Mouse (Mus musculus): Measurements from ENCODE around the gene Efna1.
A peak's percentile ranks its signal among the peaks of the same experiment; 100 is the strongest.

The Efna1 gene

DNA sequence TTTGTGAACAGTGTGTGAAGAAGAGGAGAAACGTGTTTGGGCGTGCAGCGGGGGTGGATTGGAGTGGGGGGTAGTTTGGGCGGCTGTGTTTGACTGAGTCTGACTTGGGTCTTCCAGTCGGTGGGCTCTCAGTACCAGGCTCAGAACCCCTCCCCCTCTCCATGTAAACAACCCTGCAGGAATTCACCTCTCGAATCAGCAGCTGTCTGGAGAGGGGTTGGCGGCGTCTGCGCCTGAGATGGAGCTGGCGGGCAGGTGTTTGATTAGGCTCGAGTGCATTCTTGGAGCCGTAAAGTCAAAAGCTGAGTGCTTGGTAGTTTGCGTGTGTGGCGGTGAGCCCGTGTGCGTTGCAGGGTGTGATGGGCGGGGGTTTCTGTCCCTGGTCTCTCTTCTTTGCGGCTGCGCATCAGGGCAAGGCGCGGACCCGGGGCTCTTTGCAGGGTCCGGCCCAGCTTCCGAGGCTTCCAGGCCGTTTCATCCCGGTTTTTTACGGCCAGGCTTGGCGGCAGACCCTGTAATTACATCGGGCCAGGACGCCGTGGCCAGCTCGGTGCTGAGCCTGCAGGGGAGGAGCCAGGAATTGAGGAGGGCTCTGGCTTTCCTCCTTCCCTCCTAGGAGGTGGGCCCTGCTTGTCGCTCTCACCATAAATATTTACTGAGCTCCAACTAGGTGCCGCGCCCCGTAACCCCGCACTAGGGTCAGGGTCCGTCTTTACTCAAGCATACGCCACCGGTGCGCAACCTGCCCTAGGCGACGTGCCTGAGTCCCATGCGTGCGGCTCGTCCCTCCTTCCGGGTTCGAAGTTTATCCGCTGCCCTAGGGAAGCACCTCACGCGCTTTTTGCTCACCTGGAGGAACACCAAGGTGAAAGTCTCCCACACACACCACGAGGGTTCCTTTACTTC is at the start of gene Efna1:
Efna1 (minus strand) TSS at position 537 of the 906 bp plus-strand sequence.
- peak; percentile 84 to 86 for DNase-seq (ENCODE audit: low spot score in 2 of 2)

DNA sequence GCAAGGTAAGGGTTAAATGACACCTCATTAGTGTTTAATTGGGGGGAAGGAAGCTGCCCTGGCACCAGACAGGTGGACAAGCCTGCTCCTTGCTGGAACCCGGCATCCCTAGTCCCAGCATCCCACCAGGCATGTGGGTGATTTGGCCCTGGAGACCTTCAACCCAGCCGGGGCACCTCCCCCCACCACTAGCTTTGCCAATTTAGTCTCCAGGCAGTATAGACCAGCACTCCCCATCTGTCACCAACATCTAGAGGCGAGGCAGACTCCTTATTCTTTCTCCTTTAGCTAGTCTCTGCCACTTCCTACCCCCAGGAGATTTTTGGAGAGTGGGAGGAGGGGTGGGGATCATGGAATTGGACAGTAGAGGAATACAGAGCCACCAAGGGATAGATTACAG is 49.4 kb upstream of the Efna1 start:
- DNase-seq (ENCODE audit: low spot score in 2 of 2) = no peak

DNA sequence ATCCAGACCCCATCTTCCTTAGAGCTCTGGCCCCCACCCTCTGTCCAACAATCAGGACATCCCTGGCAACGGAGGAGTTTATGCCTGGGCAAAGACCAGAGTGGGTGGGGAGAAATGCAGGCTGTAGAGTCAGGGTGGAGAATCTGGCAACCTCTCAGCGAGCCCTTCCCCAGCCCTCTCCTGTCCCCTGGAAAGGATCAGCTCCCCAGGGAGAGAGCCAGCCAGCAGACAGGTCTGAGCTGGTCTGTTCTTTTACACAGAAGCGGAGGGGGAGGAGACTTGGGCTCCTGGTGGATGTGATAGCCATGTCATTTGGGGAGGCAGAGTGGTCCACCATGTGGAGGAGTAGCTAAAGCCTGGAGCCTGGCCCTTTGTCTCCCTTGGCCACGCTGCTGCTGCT is 47.7 kb upstream of the Efna1 start:
- no peak for DNase-seq (ENCODE audit: low spot score in 2 of 2)

DNA sequence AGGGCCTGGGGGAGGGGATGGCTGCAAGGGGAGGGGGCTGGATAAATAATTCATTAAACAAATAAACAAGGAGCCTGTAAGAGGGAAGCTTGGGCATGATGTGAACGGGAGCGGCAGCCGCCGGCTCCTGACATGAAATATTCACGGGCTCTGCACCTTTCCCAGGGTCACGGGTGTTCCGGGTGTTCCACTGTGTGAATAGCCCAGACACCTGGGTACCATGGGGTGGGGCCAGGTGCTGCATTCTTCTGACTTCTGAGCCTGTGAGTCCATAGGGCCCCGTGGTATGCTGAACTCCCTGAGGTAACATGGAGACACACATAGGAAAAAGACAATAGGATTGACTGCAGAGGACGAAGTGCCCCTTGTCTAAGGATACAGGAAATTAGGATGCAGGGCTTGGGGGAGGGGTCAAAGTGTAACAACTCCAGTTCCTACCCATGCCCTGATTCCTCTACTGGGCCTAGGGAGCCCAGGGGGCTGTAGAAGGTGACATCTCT is 46.5 kb upstream of the Efna1 start:
- no peak for DNase-seq (ENCODE audit: low spot score in 2 of 2)

DNA sequence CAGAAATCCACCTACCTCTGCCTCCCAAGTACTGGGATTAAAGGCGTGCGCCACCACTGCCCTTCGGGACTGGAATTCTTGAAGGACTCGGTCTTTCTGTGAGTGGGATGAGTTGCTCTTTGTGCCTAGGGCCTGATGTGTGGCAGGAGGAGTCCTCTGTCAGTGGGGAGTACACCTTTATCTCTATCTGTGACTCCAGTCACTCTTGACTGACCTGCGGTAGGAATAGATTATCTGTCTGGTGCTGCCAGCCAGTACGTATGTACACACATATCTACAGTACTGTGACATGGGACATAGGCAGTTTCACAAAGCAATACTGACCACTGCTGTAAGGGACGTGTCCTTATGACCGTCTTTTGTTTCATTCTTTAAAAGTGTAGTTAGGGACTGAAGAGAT is 44.9 kb upstream of the Efna1 start:
- no peak for DNase-seq (ENCODE audit: low spot score in 2 of 2)

DNA sequence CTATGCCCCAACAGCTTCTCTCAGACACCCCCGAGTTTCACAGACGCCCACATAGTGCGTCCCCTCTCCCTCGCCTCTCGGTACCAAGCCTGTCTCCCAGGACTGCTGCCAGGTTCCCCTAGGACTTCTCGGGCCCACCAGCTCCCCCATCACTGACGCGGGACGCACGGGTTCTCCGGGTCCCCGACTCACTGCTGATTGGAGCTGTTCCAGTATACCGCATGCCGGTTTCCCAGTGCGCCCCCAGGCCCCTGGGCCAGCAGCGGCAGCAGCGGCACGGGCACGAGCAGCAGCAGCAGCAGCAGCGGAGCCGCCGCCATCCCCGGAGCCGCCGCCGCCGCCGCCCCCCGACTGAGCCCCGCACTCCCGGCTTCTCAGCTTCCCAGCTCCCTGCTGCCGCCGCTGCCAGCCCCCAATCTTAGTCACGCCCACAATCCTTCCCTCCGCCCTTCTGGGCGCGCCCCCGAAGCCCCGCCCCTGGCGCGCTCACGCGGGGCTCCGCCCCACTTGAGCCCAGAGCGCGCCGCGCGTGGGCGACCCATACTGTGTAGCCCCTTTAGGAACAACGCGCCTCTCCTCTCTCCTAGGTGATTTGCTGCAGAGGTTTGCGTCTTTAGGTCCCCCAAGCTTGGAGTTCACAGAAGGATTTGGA is 41.7 kb upstream of the Efna1 start, which contains the start of gene Efna3:
Efna3 (minus strand) TSS at position 452 of the 652 bp plus-strand sequence.
- peak; percentile 52 to 62 for DNase-seq (ENCODE audit: low spot score in 2 of 2)

DNA sequence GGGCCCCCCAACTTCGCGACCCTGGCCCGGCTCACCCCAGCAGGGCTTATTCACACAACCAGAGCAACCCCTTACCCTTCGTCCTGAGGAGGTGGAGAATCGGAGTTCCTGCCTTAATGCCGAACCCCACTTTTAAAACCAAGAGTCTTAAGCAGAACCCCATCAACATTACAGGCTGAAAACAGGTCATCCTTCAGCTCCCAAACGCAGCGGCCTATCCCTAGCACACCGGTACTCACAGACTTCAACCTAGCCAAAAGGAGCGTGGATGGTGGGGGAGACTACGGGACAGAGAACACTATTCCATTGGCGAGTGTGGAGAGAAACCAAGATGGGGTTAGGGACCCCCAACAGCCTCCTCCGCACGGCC is 41.2 kb upstream of the Efna1 start:
- DNase-seq (ENCODE audit: low spot score in 2 of 2) = no peak

DNA sequence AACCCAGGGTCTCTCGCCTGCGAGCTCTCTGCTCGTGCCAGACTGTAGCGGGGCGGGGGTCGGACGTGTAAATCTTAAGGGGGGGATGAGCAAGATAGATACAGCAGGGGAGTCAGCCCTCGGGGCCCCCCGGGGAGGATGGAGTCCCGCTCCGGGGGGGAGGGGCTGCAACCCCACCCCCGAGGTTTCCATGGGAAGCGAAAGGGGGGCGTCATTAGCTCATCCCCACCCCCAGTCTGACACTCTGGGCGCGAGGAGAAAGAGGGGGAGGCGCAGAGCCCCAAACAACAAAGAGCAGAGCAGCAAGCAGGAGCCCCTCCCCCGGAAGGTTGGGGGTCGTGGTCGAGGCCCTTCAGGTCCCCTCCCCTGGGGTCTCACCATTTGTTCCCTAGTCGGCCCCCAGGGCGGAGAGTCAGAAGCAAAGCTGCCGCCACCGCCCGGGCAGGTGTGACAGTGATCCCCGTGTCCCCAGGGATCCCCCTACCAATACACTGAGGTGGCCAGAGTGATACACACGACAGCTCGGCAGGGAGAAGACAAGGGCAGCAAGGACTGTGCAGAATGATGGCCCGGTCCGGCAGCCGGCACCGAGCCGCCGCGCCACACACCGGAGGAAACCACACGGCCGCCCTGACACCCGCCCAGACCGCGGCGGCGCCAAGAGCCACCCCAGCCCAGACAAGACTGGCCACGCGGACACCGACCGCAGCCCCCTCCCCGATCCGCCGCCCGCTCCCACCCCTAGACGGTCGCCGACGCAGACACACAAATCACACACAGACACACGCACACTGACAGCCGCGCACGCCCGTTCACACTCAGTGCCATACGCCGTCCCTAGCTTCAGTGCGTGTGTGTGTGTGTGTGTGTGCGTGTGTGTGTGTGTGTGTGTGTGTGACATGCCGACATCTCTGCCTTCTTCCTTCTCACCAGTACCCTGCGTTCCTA is 40.5 kb upstream of the Efna1 start:
- DNase-seq (ENCODE audit: low spot score in 2 of 2) = no peak

DNA sequence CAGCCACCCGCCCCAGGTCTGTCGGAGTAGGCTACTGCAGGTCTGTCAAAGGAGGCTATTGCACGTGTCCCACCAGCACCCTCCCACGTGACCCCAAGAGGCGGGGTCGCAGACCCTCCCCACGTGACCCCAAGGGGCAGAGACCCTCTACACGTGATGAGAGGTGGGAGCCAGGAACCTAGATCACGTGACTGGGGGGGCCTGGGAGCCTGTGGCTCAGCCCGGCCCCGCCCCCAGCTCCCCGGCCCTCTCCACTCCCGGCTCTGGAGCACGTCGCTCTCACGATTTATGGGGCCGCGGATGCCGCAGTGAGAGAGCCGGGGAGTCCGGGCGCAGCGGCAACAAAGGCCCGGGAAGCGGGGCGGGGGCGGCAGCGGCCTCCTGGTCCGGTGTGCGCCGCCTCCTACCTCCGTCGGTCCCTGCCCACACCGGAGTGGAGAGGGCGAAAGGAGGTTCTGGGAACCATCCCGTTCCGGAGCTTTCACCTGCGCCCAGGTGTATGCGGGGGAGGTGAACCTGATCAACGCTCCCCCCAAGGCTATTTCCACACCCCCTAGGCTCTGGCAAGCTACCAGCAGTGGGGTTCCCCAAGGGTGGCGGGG is 39.7 kb upstream of the Efna1 start:
- DNase-seq (ENCODE audit: low spot score in 2 of 2) = no peak

DNA sequence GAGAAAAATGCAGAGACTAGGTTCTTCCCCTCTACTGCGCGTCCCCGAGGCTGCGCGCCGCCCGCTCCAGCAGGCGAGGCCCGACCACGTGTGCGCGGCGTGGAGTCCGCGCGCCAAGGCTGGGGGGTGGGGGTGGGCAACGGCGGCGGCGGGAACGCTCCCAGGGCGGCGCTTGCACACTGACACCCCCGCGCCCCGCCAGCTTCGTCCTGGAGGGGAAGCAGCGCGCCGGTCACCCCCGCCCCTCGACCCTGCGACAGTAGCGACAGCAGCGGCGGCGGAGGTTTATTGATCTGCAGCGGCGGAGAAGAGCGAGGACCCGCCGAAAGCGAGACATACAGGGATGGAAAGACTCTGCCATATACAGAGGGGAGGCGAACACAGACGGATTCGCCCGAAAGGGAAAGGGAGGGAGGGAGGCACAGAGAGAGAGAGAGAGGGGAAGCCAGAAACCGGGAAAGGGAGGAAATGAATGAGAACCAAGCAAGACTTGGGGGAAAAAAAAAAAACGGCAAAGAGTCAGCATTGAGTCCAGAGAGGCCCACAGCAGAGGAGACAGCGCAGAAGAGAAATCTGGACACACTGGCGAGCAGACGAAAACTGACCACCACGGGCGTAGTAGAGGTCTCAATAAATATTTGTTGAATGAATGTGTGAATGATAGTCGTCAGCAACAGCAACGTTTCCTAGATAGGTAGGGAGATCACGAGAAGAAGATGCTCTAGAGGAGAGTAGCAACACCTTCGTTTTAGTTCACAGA is 38.8 kb upstream of the Efna1 start:
- no peak for DNase-seq (ENCODE audit: low spot score in 2 of 2)

DNA sequence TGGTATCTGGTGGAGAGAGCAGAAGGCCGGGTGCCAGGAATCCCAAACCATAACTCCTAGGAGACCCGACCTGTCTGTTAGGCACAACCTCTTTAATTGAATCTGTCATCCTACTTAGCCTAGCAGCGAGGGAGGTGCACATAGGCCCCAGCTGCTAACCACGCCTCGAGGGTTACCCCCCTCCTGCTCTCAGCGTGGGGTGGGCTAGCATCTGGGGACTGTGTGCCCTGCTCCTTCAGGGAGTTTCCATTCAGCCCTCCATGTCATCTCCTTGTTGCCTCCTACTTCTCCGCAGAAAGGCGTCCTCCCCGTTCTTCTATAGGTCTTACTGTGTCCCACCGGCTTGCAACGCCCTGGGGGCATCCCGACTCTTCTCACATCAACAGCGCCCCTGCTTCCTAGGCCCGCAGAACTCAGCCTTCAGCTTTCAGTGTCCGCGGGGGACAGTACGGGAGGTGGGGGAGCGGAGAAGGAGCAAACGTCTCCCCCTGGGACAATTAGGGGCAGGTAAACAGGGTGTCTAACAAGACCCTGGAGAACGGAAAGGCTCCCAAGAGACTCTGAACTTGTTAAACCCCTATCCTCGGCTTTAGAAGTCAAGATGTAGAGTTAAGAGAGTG is 38.1 kb upstream of the Efna1 start:
- no peak for DNase-seq (ENCODE audit: low spot score in 2 of 2)

DNA sequence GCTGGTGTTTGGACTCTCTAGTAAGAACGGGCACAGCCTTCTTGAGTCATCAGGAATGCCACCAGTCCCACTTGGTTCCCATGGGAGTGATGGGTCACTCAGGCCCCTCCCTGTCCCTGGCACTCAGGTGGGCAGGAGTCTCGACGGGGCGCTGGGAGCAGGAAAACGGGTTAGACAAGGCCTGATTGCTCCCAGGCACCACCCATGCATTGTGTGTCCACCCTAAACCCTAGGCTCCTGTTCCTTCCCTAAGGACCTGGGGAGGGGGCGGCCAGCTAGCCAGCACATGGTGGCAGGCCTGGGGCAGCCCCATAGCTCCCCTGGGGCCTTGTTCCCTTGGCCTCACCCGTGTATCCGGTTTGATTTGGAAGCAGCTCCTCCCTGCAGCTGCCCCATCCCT is 37.4 kb upstream of the Efna1 start:
- no peak for DNase-seq (ENCODE audit: low spot score in 2 of 2)

DNA sequence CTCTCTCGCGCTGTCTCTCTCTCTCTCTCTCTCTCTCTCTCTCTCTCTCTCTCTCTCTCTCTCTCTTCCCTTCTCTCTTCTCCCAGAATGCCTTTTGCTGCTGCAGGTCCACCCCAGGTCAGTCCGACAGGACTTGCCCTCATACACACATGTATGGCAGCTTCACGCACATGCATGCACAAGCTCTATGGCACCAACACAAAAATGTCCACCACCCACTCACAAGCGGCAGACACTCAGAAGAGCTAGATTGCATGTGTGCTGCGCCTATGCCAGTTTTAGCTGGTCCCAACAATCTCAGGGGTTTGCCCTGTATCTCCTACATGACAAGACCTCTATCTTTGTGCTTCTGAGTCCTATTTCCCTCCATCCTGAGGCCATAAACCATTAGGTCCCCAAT is 36.3 kb upstream of the Efna1 start:
- no peak for DNase-seq (ENCODE audit: low spot score in 2 of 2)

DNA sequence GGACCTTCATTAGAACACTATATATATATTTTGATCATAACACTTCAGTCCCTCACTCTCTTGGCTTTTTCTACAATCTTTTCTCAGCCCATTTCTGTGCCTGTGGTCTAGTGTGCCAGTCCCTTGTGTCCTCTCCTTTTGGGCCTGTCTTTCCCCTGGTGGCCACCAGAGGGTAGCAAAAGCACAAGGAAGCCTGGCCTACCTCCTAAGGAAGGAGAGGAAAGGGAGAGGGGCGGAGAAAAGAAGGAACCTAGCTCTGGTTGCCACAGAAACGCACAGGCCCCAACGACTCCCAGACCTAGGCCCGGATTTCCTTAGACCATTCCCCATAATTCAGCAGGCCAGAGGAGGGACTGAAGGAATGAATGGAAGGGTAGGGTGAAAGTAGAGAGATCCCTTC is 35.9 kb upstream of the Efna1 start:
- DNase-seq (ENCODE audit: low spot score in 2 of 2) = peak; percentile 75 to 85

DNA sequence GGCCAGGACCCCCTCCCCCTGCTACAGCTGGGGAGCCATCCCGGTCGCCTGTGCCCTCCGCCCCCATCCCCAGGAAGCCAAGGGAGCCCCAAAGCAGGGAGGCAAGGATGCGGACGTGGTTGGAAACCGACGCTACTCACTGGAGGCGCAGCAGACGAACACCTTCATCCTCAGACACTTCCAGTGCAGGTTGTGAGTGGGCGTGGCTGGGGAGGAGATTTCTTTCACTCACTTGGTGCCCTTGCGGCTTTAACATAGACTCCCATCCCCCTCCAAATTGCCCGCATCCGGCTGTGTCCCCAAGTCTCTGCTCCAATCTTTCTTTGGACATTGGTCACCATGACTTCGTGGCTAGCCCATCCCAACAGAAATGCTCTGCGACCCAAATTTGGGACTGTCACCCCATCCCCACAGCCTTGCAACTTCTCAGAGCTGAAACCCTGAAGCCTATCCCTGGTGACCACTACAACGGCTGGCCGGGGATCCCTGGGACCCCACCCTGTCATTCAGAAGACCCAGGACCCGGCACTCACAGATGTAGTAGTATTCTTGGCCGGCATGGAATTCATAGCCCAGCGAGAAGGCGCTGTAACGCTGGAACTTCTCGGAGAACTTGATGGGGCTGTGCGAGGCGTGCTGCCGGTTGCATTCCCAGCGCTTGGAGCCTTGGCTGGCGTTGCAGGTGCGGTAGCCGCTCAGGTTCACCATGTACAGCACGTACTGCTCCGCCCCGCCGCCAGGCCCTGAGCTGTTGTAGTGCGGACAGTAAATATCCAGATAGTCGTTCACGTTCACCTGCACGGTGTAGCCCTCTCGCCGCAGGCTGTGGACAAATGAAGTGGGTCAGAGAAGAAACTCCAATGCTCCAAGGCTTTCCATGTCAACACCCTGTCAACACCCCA is 35.2 kb upstream of the Efna1 start:
- no peak for DNase-seq (ENCODE audit: low spot score in 2 of 2)

DNA sequence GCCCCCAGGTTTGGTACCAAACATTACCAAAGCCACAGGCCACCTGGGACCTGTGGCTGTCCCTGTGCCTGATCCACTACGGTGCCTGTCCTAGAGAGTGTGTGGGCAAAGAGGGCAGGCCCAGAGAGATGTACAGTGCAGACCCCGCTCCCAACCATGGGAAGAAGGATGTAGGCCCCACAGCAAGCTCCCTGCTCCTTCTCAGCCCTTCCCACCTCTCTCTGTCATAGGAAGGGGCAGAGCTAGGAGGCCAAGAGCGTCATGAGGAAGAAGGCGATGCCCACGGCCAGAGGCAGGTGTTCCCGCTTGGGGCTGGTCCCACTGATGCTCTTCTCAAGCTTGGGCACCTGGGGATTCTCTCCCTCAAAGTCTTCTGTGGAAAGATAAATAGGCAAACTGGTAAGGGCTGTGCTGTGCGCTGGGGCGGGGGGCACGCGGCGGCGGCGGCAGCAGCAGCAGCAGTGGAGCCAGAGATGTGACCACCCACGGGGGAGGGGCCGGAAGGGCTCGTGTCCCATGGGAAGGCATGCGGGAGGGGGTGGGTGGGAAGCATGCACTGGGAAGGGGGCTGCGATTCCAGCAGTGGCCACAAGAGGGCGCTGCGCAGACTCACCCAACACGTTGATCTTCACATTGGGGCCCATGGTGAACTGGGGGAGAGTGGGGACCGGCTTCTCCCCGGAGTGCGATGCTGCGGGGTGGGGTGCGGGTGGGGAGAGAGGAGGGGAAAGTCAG is 34.4 kb upstream of the Efna1 start:
- DNase-seq (ENCODE audit: low spot score in 2 of 2) = peak; percentile 70 to 71

DNA sequence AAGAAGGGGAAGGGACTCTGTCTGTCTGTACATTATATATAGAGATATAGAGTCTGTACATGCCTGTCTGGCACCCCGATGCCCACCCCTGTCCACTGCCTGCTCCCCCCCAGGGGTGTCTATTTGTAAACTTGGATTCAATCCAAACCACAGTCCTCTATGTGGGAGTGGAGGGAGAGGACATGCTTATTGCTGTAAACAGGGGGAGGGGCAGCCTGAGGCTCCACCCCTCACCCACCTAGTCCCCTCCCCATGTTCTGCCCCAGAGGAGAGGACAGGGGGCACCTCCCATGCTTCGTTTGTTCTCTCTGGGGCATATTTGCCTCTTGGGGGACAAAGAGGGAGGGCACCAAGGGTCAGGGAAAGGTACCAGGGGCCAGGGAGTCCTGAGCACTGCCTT is 33.8 kb upstream of the Efna1 start:
- no peak for DNase-seq (ENCODE audit: low spot score in 2 of 2)

DNA sequence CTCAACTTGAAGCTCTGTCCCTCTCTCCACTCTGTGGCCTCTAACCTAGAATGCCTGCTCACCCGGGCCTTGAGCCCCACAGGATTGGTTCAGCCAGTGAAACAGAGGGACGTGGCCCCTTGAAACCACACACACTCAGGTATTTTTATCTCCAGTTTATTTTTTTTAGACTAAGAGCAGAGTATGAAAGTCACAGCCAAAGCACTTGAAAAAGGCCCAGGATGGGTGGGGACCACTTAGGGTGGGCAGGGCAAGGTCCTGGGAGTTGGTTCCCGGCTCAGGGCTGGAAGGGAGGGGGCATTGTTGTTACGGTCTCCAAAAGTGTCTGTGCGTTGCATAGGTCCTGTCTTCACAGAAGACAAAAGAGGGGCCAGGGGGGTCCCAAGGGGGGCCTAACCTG is 33.4 kb upstream of the Efna1 start:
- DNase-seq (ENCODE audit: low spot score in 2 of 2) = no peak

DNA sequence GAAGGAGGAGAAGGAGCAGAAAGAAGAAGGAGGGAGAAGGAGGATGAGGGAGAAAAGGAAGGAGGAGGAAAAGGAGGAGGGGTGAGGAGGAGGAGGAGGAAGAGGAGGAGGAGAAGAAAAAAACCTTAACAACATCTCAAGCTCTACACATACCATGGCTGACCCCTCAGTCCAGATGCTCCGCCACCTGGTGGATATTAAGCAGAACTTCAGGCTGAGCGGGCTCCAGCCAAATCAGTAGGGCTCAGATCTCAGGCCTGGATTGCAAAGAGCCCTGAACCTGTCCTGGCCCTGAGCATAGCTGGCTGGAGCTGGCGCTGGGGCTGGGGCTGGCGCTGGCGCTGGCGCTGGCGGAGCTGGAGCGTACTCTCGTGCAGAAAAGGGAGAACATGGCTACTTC is 27.1 kb upstream of the Efna1 start:
- DNase-seq (ENCODE audit: low spot score in 2 of 2) = peak; percentile 49 to 68

Data from heart, adult 9 months (tissue).